Mouse (Mus musculus): Measurements from ENCODE around the gene Dazl.

- no peak for TF ChIP-seq POLR2A (IDR thresholded peaks at IDR 0.05; ENCODE audit: control insufficient read depth, extremely low read depth, insufficient read depth, low read length, poor library complexity)
- TF ChIP-seq CTCF (IDR thresholded peaks at IDR 0.05; ENCODE audit: borderline replicate concordance, control insufficient read depth, extremely low read depth, insufficient read depth, low read length, poor library complexity), result no peak
Observed at GRCm38 (mm10) chr17:50308059-50308647, 14.7 kb upstream of the Dazl start.

Data from thymus, adult 2 months (tissue).